Comparison of ENCODE assay signal across 9 mouse cellular contexts in genomic region chr19:50362655-50363500, GRCm38 (mm10).
A peak's percentile ranks its signal among the peaks of the same experiment; 100 is the strongest.
DNase-seq lines count a peak whose midpoint lies in the region; ATAC-seq lines count a peak whose summit lies in the region.
"Had no signal": no experiment of that assay in that cellular context is flagged by ENCODE, and none has a peak within 500 bp of the region (broad histone marks: within the 10 kb centered on the region; RNA-seq: fewer than 3 reads in every experiment).

No protein-coding gene starts in this region.

- intact Hi-C loops in heart, postnatal 25 days (cut with DNase I): no loop called here

- H3K9me3 ChIP-seq in heart, embryonic 12.5 days (replicated peaks): no peaks in the 10 kb centered on the region
- no peaks in the 10 kb centered on the region for H3K9me3 ChIP-seq in hindbrain, embryonic 10.5 days
- H3K9me3 ChIP-seq in midbrain, embryonic 16.5 days (replicated peaks; ENCODE audit: control insufficient read depth, low read length, poor library complexity, severe bottlenecking): no peaks in the 10 kb centered on the region
- H3K9me3 ChIP-seq: liver, embryonic 15.5 days had no signal

- H3K9ac ChIP-seq in heart, embryonic 12.5 days: no peak overlapping the region
- no peak overlapping the region for H3K9ac ChIP-seq in midbrain, embryonic 16.5 days (ENCODE audit: low read depth, low read length)
- H3K9ac ChIP-seq: liver, embryonic 15.5 days had no signal

- H3K27ac ChIP-seq in heart, embryonic 12.5 days (ENCODE audit: poor library complexity, severe bottlenecking): peak overlapping the region; percentile 60
- peak overlapping the region; percentile 17 for H3K27ac ChIP-seq in hindbrain, embryonic 10.5 days
- no peak overlapping the region for H3K27ac ChIP-seq in midbrain, embryonic 16.5 days (ENCODE audit: low read length)
- H3K27ac ChIP-seq: liver, embryonic 15.5 days had no signal

- 27% methylated on average over 9 of the region's 9 CpGs for WGBS in heart, embryonic 12.5 days
- WGBS in hindbrain, embryonic 10.5 days: 19% methylated on average over 9 of the region's 9 CpGs
- WGBS in midbrain, embryonic 16.5 days: 10% methylated on average over 9 of the region's 9 CpGs

- DNase-seq in heart, postnatal 25 days (ENCODE audit: low spot score): no peak
- DNase-seq in embryo, embryonic 10 days (ENCODE audit: low spot score): peak; percentile 59
- DNase-seq in hindbrain, embryonic 10.5 days (ENCODE audit: low spot score): peak; percentile 42
- DNase-seq in liver: no peak
- no peak for DNase-seq in gastrocnemius, postnatal 10 days

- no peak for ATAC-seq in heart, embryonic 12.5 days (ENCODE audit: insufficient number of reproducible peaks, low FRiP score)
- ATAC-seq in midbrain, embryonic 16.5 days: peak; percentile 36; the same call in 1 of the 2 replicates
- no peak for ATAC-seq in megakaryocyte progenitor cell, adult 5-6 weeks (replicated peaks; ENCODE audit: poor library complexity)

- no peaks in the 10 kb centered on the region for H3K36me3 ChIP-seq in heart, embryonic 12.5 days
- no peaks in the 10 kb centered on the region for H3K36me3 ChIP-seq in hindbrain, embryonic 10.5 days
- H3K36me3 ChIP-seq in midbrain, embryonic 16.5 days (ENCODE audit: control insufficient read depth, insufficient read depth, low read length): no peaks in the 10 kb centered on the region
- H3K36me3 ChIP-seq: liver, embryonic 15.5 days had no signal

- H3K4me1 ChIP-seq in heart, embryonic 12.5 days (replicated peaks): peaks cover 13% of the 10 kb centered on the region
- H3K4me1 ChIP-seq in hindbrain, embryonic 10.5 days (replicated peaks): peaks cover 30% of the 10 kb centered on the region
- H3K4me1 ChIP-seq in midbrain, embryonic 16.5 days (ENCODE audit: control insufficient read depth, insufficient read depth, low read length): peaks cover 2% of the 10 kb centered on the region; the same call in 1 of the 2 replicates
- H3K4me1 ChIP-seq: liver, embryonic 15.5 days had no signal

- H3K4me3 ChIP-seq in heart, embryonic 12.5 days: no peak overlapping the region
- H3K4me3 ChIP-seq in hindbrain, embryonic 10.5 days: no peak overlapping the region
- no peak overlapping the region for H3K4me3 ChIP-seq in midbrain, embryonic 16.5 days (ENCODE audit: low read depth, low read length)
- H3K4me3 ChIP-seq: liver, embryonic 15.5 days had no signal

- H3K27me3 ChIP-seq in heart, embryonic 12.5 days (replicated peaks): no peaks in the 10 kb centered on the region
- H3K27me3 ChIP-seq in hindbrain, embryonic 10.5 days (ENCODE audit: insufficient read depth, poor library complexity, severe bottlenecking): no peaks in the 10 kb centered on the region
- no peaks in the 10 kb centered on the region for H3K27me3 ChIP-seq in midbrain, embryonic 16.5 days (ENCODE audit: control insufficient read depth, insufficient read depth, low read depth, low read length)
- H3K27me3 ChIP-seq: liver, embryonic 15.5 days had no signal

- H3K4me2 ChIP-seq in heart, embryonic 12.5 days: peak overlapping the region; percentile 43
- H3K4me2 ChIP-seq in midbrain, embryonic 16.5 days (ENCODE audit: low read length): no peak overlapping the region
- H3K4me2 ChIP-seq: liver, embryonic 15.5 days had no signal

Comparison
In these comparisons a context has a peak if more than half of its experiments do, and no peak if none do; other contexts are left out.
1. DNase-seq: peak in embryo, embryonic 10 days (single experiment) and hindbrain, embryonic 10.5 days (single experiment); none in heart, postnatal 25 days (single experiment), liver (single experiment) and gastrocnemius, postnatal 10 days (single experiment).